Mouse (Mus musculus) regulatory T cell (primary cell): ENCODE measurements around the gene Slc9a5.

Experiments
- in situ Hi-C: fragments of 300-600 bp; cut with MboI, MseI; formaldehyde crosslinking; loops from one replicate; pipeline ENCODE4 v1.15.1; 2025; ENCODE audit warnings: high pct_unique_total_duplicates

Gene Slc9a5

GRCm38 (mm10) chr8:105348450-105349095 is at the start of gene Slc9a5:
TSS of gene Slc9a5 (plus strand) at chr8:105348843.
- in situ Hi-C loops: no loop called here

- in situ Hi-C loops: no loop called here
Observed at GRCm38 (mm10) chr8:105299962-105300361, 48.7 kb upstream of the Slc9a5 start.

GRCm38 (mm10) chr8:105303396-105303795 is 45.2 kb upstream of the Slc9a5 start:
- in situ Hi-C loops: no loop called here

GRCm38 (mm10) chr8:105303874-105304273 is 44.8 kb upstream of the Slc9a5 start:
- in situ Hi-C loops: no loop called here

- in situ Hi-C loops: no loop called here
Observed at GRCm38 (mm10) chr8:105304325-105305210, 44.1 kb upstream of the Slc9a5 start.

- in situ Hi-C loops: no loop called here
Observed at GRCm38 (mm10) chr8:105305211-105306145, 43.2 kb upstream of the Slc9a5 start, which contains the start of gene Elmo3. TSS of gene Elmo3 (plus strand) at chr8:105305601.

GRCm38 (mm10) chr8:105306146-105306691 is 42.4 kb upstream of the Slc9a5 start:
- in situ Hi-C loops: no loop called here

GRCm38 (mm10) chr8:105307670-105308069 is 41.0 kb upstream of the Slc9a5 start:
- in situ Hi-C loops: no loop called here

- in situ Hi-C loops: no loop called here
Observed at GRCm38 (mm10) chr8:105308428-105308827, 40.2 kb upstream of the Slc9a5 start.

GRCm38 (mm10) chr8:105309142-105309847 is 39.3 kb upstream of the Slc9a5 start:
- in situ Hi-C loops: no loop called here

GRCm38 (mm10) chr8:105310118-105310517 is 38.5 kb upstream of the Slc9a5 start:
- in situ Hi-C loops: loop anchor here (10.0 kb wide), 1 partner anchor 1295 kb away; the partner anchor contains the start of gene Cdh1

- in situ Hi-C loops: loop anchor here (10.0 kb wide), 1 partner anchor 1293 kb away; the partner anchor contains the start of gene Cdh1
Observed at GRCm38 (mm10) chr8:105311718-105312117, 36.9 kb upstream of the Slc9a5 start.

GRCm38 (mm10) chr8:105312891-105313481 is 35.7 kb upstream of the Slc9a5 start:
- in situ Hi-C loops: loop anchor here (10.0 kb wide), 1 partner anchor 1292 kb away; the partner anchor contains the start of gene Cdh1

GRCm38 (mm10) chr8:105313622-105314402 is 34.8 kb upstream of the Slc9a5 start:
- in situ Hi-C loops: loop anchor here (10.0 kb wide), 1 partner anchor 1291 kb away; the partner anchor contains the start of gene Cdh1

GRCm38 (mm10) chr8:105315073-105315769 is 33.4 kb upstream of the Slc9a5 start:
- in situ Hi-C loops: loop anchor here (10.0 kb wide), 1 partner anchor 1290 kb away; the partner anchor contains the start of gene Cdh1

- in situ Hi-C loops: loop anchor here (10.0 kb wide), 1 partner anchor 1287 kb away; the partner anchor contains the start of gene Cdh1
Observed at GRCm38 (mm10) chr8:105317941-105318340, 30.7 kb upstream of the Slc9a5 start.

- in situ Hi-C loops: loop anchor here (10.0 kb wide), 1 partner anchor 1286 kb away; the partner anchor contains the start of gene Cdh1
Observed at GRCm38 (mm10) chr8:105318662-105319190, 29.9 kb upstream of the Slc9a5 start.

- in situ Hi-C loops: no loop called here
Observed at GRCm38 (mm10) chr8:105323183-105323582, 25.5 kb upstream of the Slc9a5 start.
